Mouse (Mus musculus) midbrain, postnatal 0 days (tissue): ENCODE results near the gene Fndc3b. TPM values are rescaled to one million over a fixed set of nuclear protein-coding genes. Genes with fewer than 3 reads are reported as not detected.

Experiments used
- ATAC-seq: fragments of 200-750 bp; cut with Nextera tagmentation; 2 replicates; pipeline ENCODE4 v1.8.0; 2017; ENCODE audit warnings: moderate number of reproducible peaks, mild to moderate bottlenecking, moderate TSS enrichment, moderate library complexity; ENCODE audit not compliant: low FRiP score
- DNase-seq: peaks from one replicate; pipeline ENCODE4 v3.0.0-alpha.2; 2015; ENCODE audit warnings: low spot score
- H3K27ac ChIP-seq: fragments of 300-500 bp; sonication (generic); 2 replicates; pipeline ENCODE4 v1.5.1; 2014; ENCODE audit warnings: low read depth, mild to moderate bottlenecking, low read length, mixed read lengths
- H3K27me3 ChIP-seq: fragments of 300-500 bp; sonication (generic); 2 replicates; pipeline ENCODE4 v1.6.1; 2014; ENCODE audit warnings: low read length, control low read depth, mixed read lengths; ENCODE audit not compliant: insufficient read depth
- H3K36me3 ChIP-seq: fragments of 300-500 bp; sonication (generic); 2 replicates; pipeline ENCODE4 v1.6.1; 2014; ENCODE audit warnings: low read length, control low read depth, mixed read lengths; ENCODE audit not compliant: insufficient read depth
- H3K4me1 ChIP-seq: fragments of 300-500 bp; sonication (generic); 2 replicates; pipeline ENCODE4 v1.6.1; 2014; ENCODE audit warnings: mild to moderate bottlenecking, control low read depth, antibody characterized with exemption, low read length, mixed read lengths; ENCODE audit not compliant: insufficient read depth
- H3K4me2 ChIP-seq: fragments of 300-500 bp; sonication (generic); 2 replicates; pipeline ENCODE4 v1.6.1; 2014; ENCODE audit warnings: low read depth, mild to moderate bottlenecking, low read length, mixed read lengths; ENCODE audit not compliant: poor library complexity, severe bottlenecking
- H3K4me3 ChIP-seq: fragments of 300-500 bp; sonication (generic); 2 replicates; pipeline ENCODE4 v1.5.1; 2014; ENCODE audit warnings: low read depth, mild to moderate bottlenecking, low read length, moderate library complexity
- H3K9ac ChIP-seq: fragments of 300-500 bp; sonication (generic); replicated peaks from 2 replicates; pipeline ENCODE4 v1.6.1; 2014; ENCODE audit warnings: mild to moderate bottlenecking, low read length, moderate library complexity, mixed read lengths; ENCODE audit not compliant: poor library complexity, severe bottlenecking
- H3K9me3 ChIP-seq: fragments of 300-500 bp; sonication (generic); 2 replicates; pipeline ENCODE4 v1.6.1; 2016; ENCODE audit warnings: low read length, control low read depth
- CTCF ChIP-seq: IDR thresholded peaks from 2 replicates; pipeline ENCODE4 v1.5.1; 2016; ENCODE audit warnings: antibody characterized with exemption, mild to moderate bottlenecking
- WGBS: fragments of 180-500 bp; shearing (Covaris S2); extraction: QIAGEN DNeasy Blood & Tissue Kit; methylation state at CpG from one replicate; pipeline ENCODE4 v1.1.7; 2014; 5-methylcytosine and 5-hydroxymethylcytosine counted together
- polyA plus RNA-seq: library from polyadenylated mRNA; unstranded; fragments of >200 nt; fragmentation: Nextera tagmentation; extraction: Ambion mirVana; gene quantifications from 2 replicates; pipeline ENCODE4 v1.2.1, GENCODE M21; 2015
- total RNA-seq: library from RNA; depleted of rRNA; stranded (reverse); fragments of >200 nt; gene quantifications from 2 replicates; pipeline ENCODE4 v1.2.3, GENCODE M21; 2014

The Fndc3b gene
- total and polyA plus RNA-seq, 2 experiments from 2014 or later, result 7.6 to 13.4 TPM

GRCm38 (mm10) chr3:27494066-27494465, 217.0 kb downstream of the Fndc3b start:
- peaks cover 4% of the 10 kb centered on the region; the same call in 1 of the 2 replicates for H3K36me3 ChIP-seq
- WGBS, result 91% methylated on average over 8 of the region's 8 CpGs
- no peaks in the 10 kb centered on the region for H3K9me3 ChIP-seq
- no peak overlapping the region for H3K4me3 ChIP-seq
- H3K4me1 ChIP-seq, result peaks cover 4% of the 10 kb centered on the region; the same call in 1 of the 2 replicates
- H3K27me3 ChIP-seq, result no peaks in the 10 kb centered on the region
- H3K27ac ChIP-seq, result no peak overlapping the region
- no peak overlapping the region for H3K4me2 ChIP-seq
- H3K9ac ChIP-seq, result no peak overlapping the region
- TF ChIP-seq CTCF, result no peak
- no peak for DNase-seq
- no peak for ATAC-seq

GRCm38 (mm10) chr3:27491821-27492220, 219.3 kb downstream of the Fndc3b start:
- Histone ChIP-seq H3K9ac (no peak overlapping the region), H3K9me3 (no peaks in the 10 kb centered on the region), H3K27me3 (no peaks in the 10 kb centered on the region), H3K4me1 (peaks cover 4% of the 10 kb centered on the region; the same call in 1 of the 2 replicates), H3K4me3 (no peak overlapping the region), H3K4me2 (no peak overlapping the region), H3K27ac (no peak overlapping the region), H3K36me3 (no peaks in the 10 kb centered on the region)
- whole genome bisulfite sequencing, result 63% methylated on average over 6 of the region's 6 CpGs
- no peak for DNase-seq
- no peak for ATAC-seq
- TF ChIP-seq CTCF, result no peak

DNA sequence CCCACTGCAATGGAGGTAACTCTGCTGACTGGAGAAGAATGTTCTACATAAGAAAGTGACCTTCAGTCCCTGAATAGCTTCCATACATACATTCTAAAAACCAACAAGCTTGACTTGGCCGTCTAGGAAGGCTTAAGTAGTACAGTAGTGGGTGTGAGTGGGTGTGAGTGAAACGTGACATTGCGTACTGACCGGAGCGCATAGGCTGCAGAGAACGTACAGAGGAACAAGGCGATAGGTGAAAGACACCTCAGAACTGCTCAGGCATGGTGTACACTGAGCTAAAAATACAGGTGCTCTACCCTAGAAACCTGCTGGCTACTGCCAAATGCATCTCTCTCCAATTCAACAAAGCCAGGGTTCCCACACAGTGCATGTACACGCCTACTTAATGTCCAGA, 219.7 kb downstream of the Fndc3b start:
- Histone ChIP-seq H3K27me3 (no peaks in the 10 kb centered on the region), H3K4me1 (peaks cover 4% of the 10 kb centered on the region; the same call in 1 of the 2 replicates), H3K36me3 (no peaks in the 10 kb centered on the region), H3K4me2 (no peak overlapping the region), H3K9ac (no peak overlapping the region), H3K9me3 (no peaks in the 10 kb centered on the region), H3K4me3 (no peak overlapping the region), H3K27ac (no peak overlapping the region)
- DNase-seq (no peak), ATAC-seq (no peak)
- TF ChIP-seq CTCF, result no peak
- 93% methylated on average over 8 of the region's 8 CpGs for WGBS

DNA sequence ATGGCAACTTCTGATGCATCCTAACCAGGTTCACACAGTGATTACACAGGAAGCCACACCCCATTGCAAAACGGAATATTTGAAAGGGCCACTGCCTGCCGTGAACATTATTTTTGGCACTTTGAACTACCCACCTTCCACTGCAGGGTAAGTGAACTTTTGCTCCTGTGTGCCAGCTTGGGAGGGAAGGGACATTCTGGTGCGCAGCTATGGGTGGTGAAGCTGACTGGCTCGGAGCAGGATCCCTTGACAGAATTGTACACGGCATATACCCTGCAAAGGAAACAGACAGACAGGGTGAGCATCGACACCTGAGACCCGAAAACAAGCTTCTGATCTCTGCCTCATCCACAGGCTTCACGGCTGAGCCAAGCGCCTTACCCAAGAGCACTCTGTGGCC, 220.2 kb downstream of the Fndc3b start:
- DNase-seq (no peak), ATAC-seq (no peak)
- no peaks in the 10 kb centered on the region for H3K27me3 ChIP-seq
- no peak overlapping the region for H3K27ac ChIP-seq
- no peak overlapping the region for H3K9ac ChIP-seq
- H3K9me3 ChIP-seq, result no peaks in the 10 kb centered on the region
- WGBS, result 85% methylated on average over 9 of the region's 9 CpGs
- no peak overlapping the region for H3K4me2 ChIP-seq
- H3K4me3 ChIP-seq, result no peak overlapping the region
- H3K36me3 ChIP-seq, result no peaks in the 10 kb centered on the region
- TF ChIP-seq CTCF, result no peak
- no peaks in the 10 kb centered on the region for H3K4me1 ChIP-seq

- Histone ChIP-seq H3K9me3 (no peaks in the 10 kb centered on the region), H3K4me1 (no peaks in the 10 kb centered on the region), H3K9ac (no peak overlapping the region), H3K4me3 (no peak overlapping the region), H3K4me2 (no peak overlapping the region), H3K27ac (no peak overlapping the region), H3K36me3 (0 out of 2 replicates have a peak, but pooled peaks cover 2% of the 10 kb centered on the region), H3K27me3 (no peaks in the 10 kb centered on the region)
- TF ChIP-seq CTCF, result no peak
- ATAC-seq, result no peak
- 79% methylated on average over 6 of the region's 6 CpGs for WGBS
- DNase-seq, result no peak
Measured at GRCm38 (mm10) chr3:27489550-27489949, 221.6 kb downstream of the Fndc3b start.

DNA sequence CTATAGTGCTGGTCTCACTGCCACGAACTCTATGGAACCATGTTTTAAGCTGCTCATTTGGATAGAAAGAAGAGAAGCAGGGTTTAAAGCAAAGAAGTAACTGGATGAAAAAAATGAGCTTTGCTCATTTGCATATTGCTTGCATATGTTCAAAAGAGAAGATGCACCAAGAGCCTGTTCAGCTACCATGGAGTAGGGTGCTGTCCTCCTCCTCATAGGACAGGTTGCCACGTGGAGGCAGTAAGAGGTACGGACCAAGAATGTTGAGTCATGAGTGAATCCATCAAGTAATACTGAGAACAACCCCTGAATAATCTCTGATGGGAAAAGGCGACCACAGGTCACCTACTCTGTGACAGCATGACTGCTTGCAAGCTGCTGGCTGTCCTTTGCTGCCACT, 226.0 kb downstream of the Fndc3b start:
- WGBS, result 87% methylated on average over 4 of the region's 4 CpGs
- Histone ChIP-seq H3K4me3 (no peak overlapping the region), H3K9me3 (no peaks in the 10 kb centered on the region), H3K27ac (no peak overlapping the region), H3K4me2 (no peak overlapping the region), H3K4me1 (no peaks in the 10 kb centered on the region), H3K27me3 (no peaks in the 10 kb centered on the region), H3K9ac (no peak overlapping the region), H3K36me3 (0 out of 2 replicates have a peak, but pooled peaks cover 2% of the 10 kb centered on the region)
- no peak for TF ChIP-seq CTCF
- ATAC-seq (no peak), DNase-seq (no peak)
